Mouse (Mus musculus): Measurements from ENCODE around the gene Saa1. TPM values are rescaled to one million over a fixed set of nuclear protein-coding genes. Genes with fewer than 3 reads are reported as not detected.

Gene Saa1
- polyA plus RNA-seq, 1 experiment = not detected

Other genes with a start within 250 kb of the Saa1 start
- 3.5 and 5.0 TPM in 2 replicates for gene Sergef, start 103.2 kb downstream of the Saa1 start, polyA plus RNA-seq (2012; ENCODE audit: insufficient read depth, insufficient read length, missing spikeins)
- not detected in 2 replicates for gene Tph1, start 70.4 kb downstream of the Saa1 start, polyA plus RNA-seq (2012; ENCODE audit: insufficient read depth, insufficient read length, missing spikeins)
- 3.2 and 4.4 TPM in 2 replicates for gene Saal1, start 32.3 kb downstream of the Saa1 start, polyA plus RNA-seq (2012; ENCODE audit: insufficient read depth, insufficient read length, missing spikeins)
- 3.2 TPM in 1 of 2 replicates, not detected in the other for gene Saa3, start 27.3 kb downstream of the Saa1 start, polyA plus RNA-seq (2012; ENCODE audit: insufficient read depth, insufficient read length, missing spikeins)
- 0.48 TPM in 1 of 2 replicates, not detected in the other for gene Saa4, start 10.4 kb downstream of the Saa1 start, polyA plus RNA-seq (2012; ENCODE audit: insufficient read depth, insufficient read length, missing spikeins)
- gene Saa2, start 8.8 kb upstream of the Saa1 start, polyA plus RNA-seq (2012; ENCODE audit: insufficient read depth, insufficient read length, missing spikeins) = not detected in 2 replicates
- 11.9 and 13.5 TPM in 2 replicates for gene Hps5, start 53.1 kb upstream of the Saa1 start, polyA plus RNA-seq (2012; ENCODE audit: insufficient read depth, insufficient read length, missing spikeins)
- gene Gtf2h1, start 53.1 kb upstream of the Saa1 start, polyA plus RNA-seq (2012; ENCODE audit: insufficient read depth, insufficient read length, missing spikeins) = 17.6 and 24.3 TPM in 2 replicates
- 1,796 and 2,267 TPM in 2 replicates for gene Ldha, start 98.5 kb upstream of the Saa1 start, polyA plus RNA-seq (2012; ENCODE audit: insufficient read depth, insufficient read length, missing spikeins)
- gene Ldhc, start 118.2 kb upstream of the Saa1 start, polyA plus RNA-seq (2012; ENCODE audit: insufficient read depth, insufficient read length, missing spikeins) = not detected in 2 replicates
- gene Tsg101, start 177.0 kb upstream of the Saa1 start, polyA plus RNA-seq (2012; ENCODE audit: insufficient read depth, insufficient read length, missing spikeins) = 91.6 and 103 TPM in 2 replicates
- 9.3 and 12.4 TPM in 2 replicates for gene Uevld, start 215.5 kb upstream of the Saa1 start, polyA plus RNA-seq (2012; ENCODE audit: insufficient read depth, insufficient read length, missing spikeins)
- not detected in 2 replicates for gene Gm9999, start 240.6 kb upstream of the Saa1 start, polyA plus RNA-seq (2012; ENCODE audit: insufficient read depth, insufficient read length, missing spikeins)